Mouse (Mus musculus) forebrain, embryonic 16.5 days (tissue): ENCODE measurements around the gene Armc9. TPM values are rescaled to one million over a fixed set of nuclear protein-coding genes. Genes with fewer than 3 reads are reported as not detected.

Source experiments
- ATAC-seq: fragments of 200-750 bp; cut with Nextera tagmentation; 2 replicates; pipeline ENCODE4 v1.8.0; 2017; ENCODE audit warnings: mild to moderate bottlenecking, moderate library complexity
- H3K27ac ChIP-seq: fragments of 300-500 bp; sonication (generic); 2 replicates; pipeline ENCODE4 v1.5.1; 2014; ENCODE audit warnings: low read length, control low read depth
- H3K27me3 ChIP-seq: fragments of 300-500 bp; sonication (generic); replicated peaks from 2 replicates; pipeline ENCODE4 v1.6.1; 2014; ENCODE audit warnings: low read length; ENCODE audit not compliant: control insufficient read depth, insufficient read depth
- H3K36me3 ChIP-seq: fragments of 300-500 bp; sonication (generic); 2 replicates; pipeline ENCODE4 v1.6.1; 2014; ENCODE audit not compliant: control insufficient read depth, insufficient read depth
- H3K4me1 ChIP-seq: fragments of 300-500 bp; sonication (generic); replicated peaks from 2 replicates; pipeline ENCODE4 v1.6.1; 2014; ENCODE audit warnings: low read length; ENCODE audit not compliant: control insufficient read depth, insufficient read depth
- H3K4me2 ChIP-seq: fragments of 300-500 bp; sonication (generic); 2 replicates; pipeline ENCODE4 v1.6.1; 2014; ENCODE audit warnings: mild to moderate bottlenecking, low read length, control low read depth
- H3K4me3 ChIP-seq: fragments of 300-500 bp; sonication (generic); replicated peaks from 2 replicates; pipeline ENCODE4 v1.5.1; 2014; ENCODE audit warnings: mild to moderate bottlenecking, low read length, control low read depth
- H3K9ac ChIP-seq: fragments of 300-500 bp; sonication (generic); replicated peaks from 2 replicates; pipeline ENCODE4 v1.6.1; 2014; ENCODE audit warnings: low read depth, low read length, control low read depth
- H3K9me3 ChIP-seq: fragments of 300-500 bp; sonication (generic); 2 replicates; pipeline ENCODE4 v1.6.1; 2016; ENCODE audit warnings: low read length; ENCODE audit not compliant: control insufficient read depth
- WGBS: fragments of 180-500 bp; shearing (Covaris S2); extraction: QIAGEN DNeasy Blood & Tissue Kit; methylation state at CpG from one replicate; pipeline ENCODE4 v1.1.7; 2014; 5-methylcytosine and 5-hydroxymethylcytosine counted together
- polyA plus RNA-seq: library from polyadenylated mRNA; unstranded; fragments of >200 nt; fragmentation: Nextera tagmentation; extraction: Ambion mirVana; gene quantifications from 2 replicates; pipeline ENCODE4 v1.2.1, GENCODE M21; 2015

The Armc9 gene
- polyA plus RNA-seq, result 32.5 and 36.5 TPM in 2 replicates

- Histone ChIP-seq H3K27ac (peak within 1 kb of the TSS; percentile 89), H3K27me3 (no peaks in the 10 kb centered on the region), H3K4me1 (peaks cover 18% of the 10 kb centered on the region), H3K9ac (peak within 1 kb of the TSS; percentile 73), H3K4me2 (peak within 1 kb of the TSS; percentile 84), H3K9me3 (no peaks in the 10 kb centered on the region), H3K36me3 (no peaks in the 10 kb centered on the region), H3K4me3 (peak within 1 kb of the TSS; percentile 66)
- WGBS, result 3% methylated on average over 40 of the region's 40 CpGs
- peak; percentile 100 for ATAC-seq
These were observed at the start of gene Armc9 for GRCm38 (mm10) chr1:86154133-86154823. Armc9 (plus strand) TSS chr1:86154780.

DNA sequence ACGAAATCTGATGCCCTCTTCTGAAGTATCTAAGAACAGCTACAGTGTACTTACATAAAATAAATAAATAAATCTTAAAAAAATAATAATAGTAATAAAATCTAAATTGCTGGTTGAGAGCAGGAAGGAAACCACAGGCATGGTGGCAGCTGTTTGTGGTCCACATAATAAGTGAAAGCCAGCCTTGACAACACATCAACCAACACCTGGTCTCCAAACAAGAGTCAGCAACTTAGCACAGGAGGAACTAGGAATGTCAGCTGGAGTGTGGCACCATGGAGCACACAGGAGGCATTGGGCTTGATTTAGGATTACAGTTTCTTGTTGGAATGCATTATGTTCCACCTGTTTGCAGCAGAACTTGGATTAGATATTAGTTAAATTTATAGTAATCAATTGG lies 49.5 kb upstream of the Armc9 start:
- H3K4me1 ChIP-seq, result no peaks in the 10 kb centered on the region
- H3K4me2 ChIP-seq, result no peak overlapping the region
- no peak for ATAC-seq
- no peak overlapping the region for H3K9ac ChIP-seq
- 0 out of 2 replicates have a peak, but pooled peaks cover 2% of the 10 kb centered on the region for H3K36me3 ChIP-seq
- no peak overlapping the region for H3K27ac ChIP-seq
- H3K4me3 ChIP-seq, result no peak overlapping the region
- WGBS, result 100% methylated on average over 1 of the region's 1 CpGs
- H3K9me3 ChIP-seq, result no peaks in the 10 kb centered on the region
- H3K27me3 ChIP-seq, result no peaks in the 10 kb centered on the region

DNA sequence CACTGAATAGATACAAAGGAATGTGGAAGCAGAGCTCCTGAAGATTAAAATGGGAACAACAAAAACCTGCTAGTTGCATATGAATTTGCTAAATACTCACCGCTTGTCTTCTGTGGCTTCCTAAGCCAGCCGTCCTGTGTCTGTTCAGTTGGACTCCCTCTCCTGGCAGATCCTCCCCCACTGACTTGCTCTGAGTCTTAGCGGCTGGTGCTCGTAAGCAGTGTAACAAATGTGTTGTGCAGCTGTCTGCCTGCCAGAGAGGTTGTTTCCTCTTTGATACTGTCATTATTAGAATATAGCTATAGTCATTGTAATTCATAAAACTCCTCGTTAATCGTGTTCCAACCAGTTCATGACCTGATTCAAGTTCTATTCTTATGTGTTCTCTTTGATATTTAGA lies 42.8 kb upstream of the Armc9 start, which contains the start of gene Htr2b:
Gene Htr2b, minus strand, starts transcription at position 192 of the 400 bp plus-strand sequence.
- H3K9me3 ChIP-seq, result no peaks in the 10 kb centered on the region
- H3K9ac ChIP-seq, result no peak within 1 kb of the TSS
- no peak within 1 kb of the TSS for H3K4me2 ChIP-seq
- WGBS, result 34% methylated on average over 6 of the region's 6 CpGs
- no peaks in the 10 kb centered on the region for H3K27me3 ChIP-seq
- H3K36me3 ChIP-seq, result 0 out of 2 replicates have a peak, but pooled peaks cover 2% of the 10 kb centered on the region
- H3K27ac ChIP-seq, result no peak within 1 kb of the TSS
- no peak within 1 kb of the TSS for H3K4me3 ChIP-seq
- H3K4me1 ChIP-seq, result 0 out of 2 replicates have a peak, but pooled peaks cover 4% of the 10 kb centered on the region
- no peak for ATAC-seq

DNA sequence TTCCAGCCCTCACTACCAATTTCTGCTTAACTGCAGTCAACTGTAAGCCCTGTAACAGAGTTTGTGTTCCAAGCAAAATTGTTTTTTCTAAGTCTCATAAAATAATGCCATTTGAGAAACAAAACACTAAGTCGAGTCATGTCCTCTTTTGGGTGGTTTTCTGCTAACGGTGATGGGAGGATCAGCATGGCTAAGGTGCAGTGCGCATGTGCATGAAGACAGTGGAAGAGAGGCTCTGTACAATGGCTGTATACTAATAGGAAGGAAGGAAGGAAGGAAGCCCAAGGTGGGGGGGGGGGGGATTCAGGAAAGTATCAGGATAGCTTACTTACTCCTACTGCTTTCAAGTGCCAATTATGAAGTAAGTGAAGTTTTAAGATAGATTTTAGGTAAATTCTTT lies 40.4 kb upstream of the Armc9 start:
- Histone ChIP-seq H3K9me3 (no peaks in the 10 kb centered on the region), H3K9ac (no peak overlapping the region), H3K36me3 (peaks cover 10% of the 10 kb centered on the region), H3K27ac (no peak overlapping the region), H3K4me1 (0 out of 2 replicates have a peak, but pooled peaks cover 4% of the 10 kb centered on the region), H3K4me3 (no peak overlapping the region), H3K4me2 (no peak overlapping the region), H3K27me3 (no peaks in the 10 kb centered on the region)
- no peak for ATAC-seq
- 91% methylated on average over 3 of the region's 3 CpGs for WGBS

DNA sequence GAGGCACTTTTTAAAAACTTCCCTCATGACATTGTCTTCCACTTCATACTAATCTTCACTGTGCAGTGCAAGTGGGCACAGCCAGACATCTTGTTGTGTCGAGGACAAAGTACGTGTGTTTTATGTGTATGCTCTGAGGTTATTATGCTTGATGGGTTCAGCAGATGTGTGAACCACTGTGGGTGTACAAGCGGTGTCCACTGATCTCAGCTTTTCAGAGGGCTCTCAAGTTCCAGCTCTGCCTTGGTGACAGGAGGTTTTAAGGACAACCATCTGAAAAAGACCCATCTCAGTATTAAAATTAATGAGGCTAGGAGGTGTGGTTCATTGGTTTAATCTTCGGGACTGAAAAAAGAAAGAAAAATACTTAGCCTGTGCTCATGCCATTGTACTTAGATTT lies 35.0 kb upstream of the Armc9 start:
- 91% methylated on average over 4 of the region's 4 CpGs for WGBS
- Histone ChIP-seq H3K36me3 (peaks cover 10% of the 10 kb centered on the region), H3K27ac (no peak overlapping the region), H3K4me2 (no peak overlapping the region), H3K4me1 (no peaks in the 10 kb centered on the region), H3K4me3 (no peak overlapping the region), H3K9me3 (no peaks in the 10 kb centered on the region), H3K9ac (no peak overlapping the region), H3K27me3 (no peaks in the 10 kb centered on the region)
- no peak for ATAC-seq

GRCm38 (mm10) chr1:86126036-86126435 lies 28.5 kb upstream of the Armc9 start:
- Histone ChIP-seq H3K4me3 (no peak overlapping the region), H3K36me3 (peaks cover 20% of the 10 kb centered on the region), H3K4me1 (no peaks in the 10 kb centered on the region), H3K9ac (no peak overlapping the region), H3K9me3 (no peaks in the 10 kb centered on the region), H3K4me2 (no peak overlapping the region), H3K27me3 (no peaks in the 10 kb centered on the region), H3K27ac (no peak overlapping the region)
- 95% methylated on average over 2 of the region's 2 CpGs for WGBS
- no peak for ATAC-seq

- no peak for ATAC-seq
- Histone ChIP-seq H3K4me3 (no peak within 1 kb of the TSS), H3K4me1 (no peaks in the 10 kb centered on the region), H3K9ac (no peak within 1 kb of the TSS), H3K9me3 (no peaks in the 10 kb centered on the region), H3K27ac (no peak within 1 kb of the TSS), H3K27me3 (no peaks in the 10 kb centered on the region), H3K36me3 (peaks cover 31% of the 10 kb centered on the region), H3K4me2 (no peak within 1 kb of the TSS)
- 93% methylated on average over 4 of the region's 4 CpGs for WGBS
These were observed 21.2 kb upstream of the Armc9 start, which contains the start of gene Gm21972 for GRCm38 (mm10) chr1:86133337-86133736. Gm21972 (plus strand) TSS chr1:86133637.

DNA sequence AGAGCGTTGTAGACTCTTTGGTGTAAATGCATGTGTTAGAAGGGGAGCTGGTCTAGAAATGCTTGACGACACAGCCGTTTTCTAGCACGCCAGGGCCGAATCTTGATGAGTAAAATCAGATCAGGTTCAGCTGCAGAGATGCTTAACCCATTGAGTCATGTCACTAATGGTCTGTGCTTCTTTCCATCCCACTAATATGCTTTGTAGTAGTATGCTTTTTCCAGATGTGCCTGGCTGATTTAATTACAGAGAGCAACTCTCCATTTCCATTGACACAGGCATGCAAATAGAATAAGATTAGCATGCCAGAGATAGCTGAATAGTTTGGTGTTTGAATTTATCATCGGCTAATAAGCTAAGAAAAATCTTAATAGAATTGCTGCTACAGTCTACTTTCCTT lies 19.3 kb upstream of the Armc9 start:
- Histone ChIP-seq H3K4me3 (no peak overlapping the region), H3K36me3 (peaks cover 22% of the 10 kb centered on the region), H3K4me1 (no peaks in the 10 kb centered on the region), H3K9me3 (no peaks in the 10 kb centered on the region), H3K4me2 (no peak overlapping the region), H3K27ac (no peak overlapping the region), H3K27me3 (no peaks in the 10 kb centered on the region), H3K9ac (no peak overlapping the region)
- no peak for ATAC-seq
- WGBS, result 90% methylated on average over 6 of the region's 6 CpGs

GRCm38 (mm10) chr1:86141081-86141480 lies 13.5 kb upstream of the Armc9 start:
- H3K4me3 ChIP-seq, result no peak overlapping the region
- H3K27me3 ChIP-seq, result no peaks in the 10 kb centered on the region
- no peaks in the 10 kb centered on the region for H3K9me3 ChIP-seq
- no peak overlapping the region for H3K9ac ChIP-seq
- peaks cover 12% of the 10 kb centered on the region for H3K36me3 ChIP-seq
- no peaks in the 10 kb centered on the region for H3K4me1 ChIP-seq
- WGBS, result 90% methylated on average over 3 of the region's 3 CpGs
- no peak overlapping the region for H3K4me2 ChIP-seq
- no peak overlapping the region for H3K27ac ChIP-seq
- ATAC-seq, result no peak
